Mouse (Mus musculus) forebrain, embryonic 16.5 days (tissue): ENCODE measurements at regions not wholly inside any gene's neighbourhood (a gene's known extent, or its start where the extent isn't known, plus 50 kb on each side); places are given as distances from the start of the nearest gene placed in this dataset.

Source experiments
- ATAC-seq: fragments of 200-750 bp; cut with Nextera tagmentation; 2 replicates; pipeline ENCODE4 v1.8.0; 2017; ENCODE audit warnings: mild to moderate bottlenecking, moderate library complexity
- H3K27ac ChIP-seq: fragments of 300-500 bp; sonication (generic); 2 replicates; pipeline ENCODE4 v1.5.1; 2014; ENCODE audit warnings: low read length, control low read depth
- H3K27me3 ChIP-seq: fragments of 300-500 bp; sonication (generic); replicated peaks from 2 replicates; pipeline ENCODE4 v1.6.1; 2014; ENCODE audit warnings: low read length; ENCODE audit not compliant: control insufficient read depth, insufficient read depth
- H3K36me3 ChIP-seq: fragments of 300-500 bp; sonication (generic); 2 replicates; pipeline ENCODE4 v1.6.1; 2014; ENCODE audit not compliant: control insufficient read depth, insufficient read depth
- H3K4me1 ChIP-seq: fragments of 300-500 bp; sonication (generic); replicated peaks from 2 replicates; pipeline ENCODE4 v1.6.1; 2014; ENCODE audit warnings: low read length; ENCODE audit not compliant: control insufficient read depth, insufficient read depth
- H3K4me2 ChIP-seq: fragments of 300-500 bp; sonication (generic); 2 replicates; pipeline ENCODE4 v1.6.1; 2014; ENCODE audit warnings: mild to moderate bottlenecking, low read length, control low read depth
- H3K4me3 ChIP-seq: fragments of 300-500 bp; sonication (generic); replicated peaks from 2 replicates; pipeline ENCODE4 v1.5.1; 2014; ENCODE audit warnings: mild to moderate bottlenecking, low read length, control low read depth
- H3K9ac ChIP-seq: fragments of 300-500 bp; sonication (generic); replicated peaks from 2 replicates; pipeline ENCODE4 v1.6.1; 2014; ENCODE audit warnings: low read depth, low read length, control low read depth
- H3K9me3 ChIP-seq: fragments of 300-500 bp; sonication (generic); 2 replicates; pipeline ENCODE4 v1.6.1; 2016; ENCODE audit warnings: low read length; ENCODE audit not compliant: control insufficient read depth
- WGBS: fragments of 180-500 bp; shearing (Covaris S2); extraction: QIAGEN DNeasy Blood & Tissue Kit; methylation state at CpG from one replicate; pipeline ENCODE4 v1.1.7; 2014; 5-methylcytosine and 5-hydroxymethylcytosine counted together

GRCm38 (mm10) chr8:117894861-117895260 is 93.1 kb upstream of the Mphosph6 start:
- no peak for ATAC-seq
- no peak overlapping the region for H3K27ac ChIP-seq

GRCm38 (mm10) chr8:117890211-117890610 is 88.5 kb upstream of the Mphosph6 start:
- ATAC-seq = no peak
- H3K9me3 ChIP-seq = no peaks in the 10 kb centered on the region
- H3K36me3 ChIP-seq = no peaks in the 10 kb centered on the region
- no peaks in the 10 kb centered on the region for H3K27me3 ChIP-seq
- no peaks in the 10 kb centered on the region for H3K4me1 ChIP-seq
- H3K9ac ChIP-seq = no peak overlapping the region
- H3K4me2 ChIP-seq = no peak overlapping the region
- no peak overlapping the region for H3K4me3 ChIP-seq
- WGBS = 76% methylated on average over 3 of the region's 3 CpGs
- H3K27ac ChIP-seq = no peak overlapping the region

More at GRCm38 (mm10) chr8:117894861-117895260, 93.1 kb upstream of the Mphosph6 start:
- 47% methylated on average over 8 of the region's 8 CpGs for WGBS
- no peaks in the 10 kb centered on the region for H3K9me3 ChIP-seq
- no peak overlapping the region for H3K4me2 ChIP-seq
- no peaks in the 10 kb centered on the region for H3K4me1 ChIP-seq
- H3K9ac ChIP-seq = no peak overlapping the region
- H3K36me3 ChIP-seq = no peaks in the 10 kb centered on the region
- H3K27me3 ChIP-seq = no peaks in the 10 kb centered on the region
- H3K4me3 ChIP-seq = no peak overlapping the region

- no peaks in the 10 kb centered on the region for H3K36me3 ChIP-seq
- no peaks in the 10 kb centered on the region for H3K27me3 ChIP-seq
- no peak overlapping the region for H3K4me2 ChIP-seq
- ATAC-seq = no peak
- no peak overlapping the region for H3K9ac ChIP-seq
- no peak overlapping the region for H3K4me3 ChIP-seq
- 79% methylated on average over 8 of the region's 8 CpGs for WGBS
- H3K9me3 ChIP-seq = no peaks in the 10 kb centered on the region
- H3K4me1 ChIP-seq = no peaks in the 10 kb centered on the region
- no peak overlapping the region for H3K27ac ChIP-seq
Observed at GRCm38 (mm10) chr8:117881414-117881973, 79.8 kb upstream of the Mphosph6 start.

- H3K9me3 ChIP-seq = no peaks in the 10 kb centered on the region
- ATAC-seq = no peak
- H3K9ac ChIP-seq = no peak overlapping the region
- H3K27ac ChIP-seq = no peak overlapping the region
- H3K4me1 ChIP-seq = no peaks in the 10 kb centered on the region
- H3K4me2 ChIP-seq = no peak overlapping the region
- H3K36me3 ChIP-seq = no peaks in the 10 kb centered on the region
- H3K4me3 ChIP-seq = no peak overlapping the region
- WGBS = 54% methylated on average over 13 of the region's 13 CpGs
- no peaks in the 10 kb centered on the region for H3K27me3 ChIP-seq
Observed at GRCm38 (mm10) chr8:117880279-117880975, 78.7 kb upstream of the Mphosph6 start.

GRCm38 (mm10) chr8:117873611-117874010 is 71.9 kb upstream of the Mphosph6 start:
- H3K27me3 ChIP-seq = no peaks in the 10 kb centered on the region
- ATAC-seq = no peak
- no peak overlapping the region for H3K27ac ChIP-seq
- no peaks in the 10 kb centered on the region for H3K4me1 ChIP-seq
- H3K9ac ChIP-seq = no peak overlapping the region
- no peak overlapping the region for H3K4me2 ChIP-seq
- 83% methylated on average over 4 of the region's 4 CpGs for WGBS
- H3K4me3 ChIP-seq = no peak overlapping the region
- no peaks in the 10 kb centered on the region for H3K9me3 ChIP-seq
- H3K36me3 ChIP-seq = no peaks in the 10 kb centered on the region

GRCm38 (mm10) chr8:117867138-117867537 is 65.4 kb upstream of the Mphosph6 start:
- no peak overlapping the region for H3K27ac ChIP-seq
- no peak overlapping the region for H3K9ac ChIP-seq
- 88% methylated on average over 2 of the region's 2 CpGs for WGBS
- H3K4me1 ChIP-seq = peaks cover 7% of the 10 kb centered on the region; the same call in 1 of the 2 replicates
- H3K27me3 ChIP-seq = no peaks in the 10 kb centered on the region
- H3K4me3 ChIP-seq = no peak overlapping the region
- H3K4me2 ChIP-seq = no peak overlapping the region
- no peaks in the 10 kb centered on the region for H3K9me3 ChIP-seq
- no peaks in the 10 kb centered on the region for H3K36me3 ChIP-seq
- no peak for ATAC-seq

GRCm38 (mm10) chr8:117865014-117865413 is 63.3 kb upstream of the Mphosph6 start:
- no peak overlapping the region for H3K9ac ChIP-seq
- H3K4me2 ChIP-seq = no peak overlapping the region
- H3K4me3 ChIP-seq = no peak overlapping the region
- H3K9me3 ChIP-seq = no peaks in the 10 kb centered on the region
- H3K4me1 ChIP-seq = peaks cover 8% of the 10 kb centered on the region
- H3K27ac ChIP-seq = peak overlapping the region; percentile 71
- peak; percentile 91 for ATAC-seq
- 7% methylated on average over 6 of the region's 6 CpGs for WGBS
- no peaks in the 10 kb centered on the region for H3K36me3 ChIP-seq
- no peaks in the 10 kb centered on the region for H3K27me3 ChIP-seq

- H3K9ac ChIP-seq = no peak overlapping the region
- H3K27me3 ChIP-seq = no peaks in the 10 kb centered on the region
- ATAC-seq = no peak
- no peaks in the 10 kb centered on the region for H3K9me3 ChIP-seq
- H3K36me3 ChIP-seq = no peaks in the 10 kb centered on the region
- 39% methylated on average over 2 of the region's 2 CpGs for WGBS
- H3K4me3 ChIP-seq = no peak overlapping the region
- H3K27ac ChIP-seq = no peak overlapping the region
- no peak overlapping the region for H3K4me2 ChIP-seq
- H3K4me1 ChIP-seq = peaks cover 14% of the 10 kb centered on the region
Observed at GRCm38 (mm10) chr8:117863837-117864236, 62.1 kb upstream of the Mphosph6 start.

GRCm38 (mm10) chr8:117862318-117862717 is 60.6 kb upstream of the Mphosph6 start:
- Histone ChIP-seq H3K4me2 (no peak overlapping the region), H3K27ac (no peak overlapping the region), H3K9ac (no peak overlapping the region), H3K27me3 (no peaks in the 10 kb centered on the region), H3K9me3 (no peaks in the 10 kb centered on the region), H3K4me3 (no peak overlapping the region), H3K36me3 (no peaks in the 10 kb centered on the region), H3K4me1 (peaks cover 14% of the 10 kb centered on the region)
- WGBS = 66% methylated on average over 2 of the region's 2 CpGs
- ATAC-seq = no peak
